Mouse (Mus musculus) intestine, postnatal 0 days (tissue): ENCODE measurements around the gene Ntn5. TPM values are rescaled to one million over a fixed set of nuclear protein-coding genes. Genes with fewer than 3 reads are reported as not detected.

Experiments used
- ATAC-seq: fragments of 200-750 bp; cut with Nextera tagmentation; 2 replicates; pipeline ENCODE4 v1.8.0; 2017; ENCODE audit warnings: mild to moderate bottlenecking, moderate TSS enrichment, moderate library complexity
- H3K27ac ChIP-seq: fragments of 300-500 bp; sonication (generic); 2 replicates; pipeline ENCODE4 v1.5.1; 2014; ENCODE audit warnings: mild to moderate bottlenecking, low read depth, low read length, moderate library complexity
- H3K27me3 ChIP-seq: fragments of 300-500 bp; sonication (generic); replicated peaks from 2 replicates; pipeline ENCODE4 v1.6.1; 2014; ENCODE audit warnings: low read length, mixed read lengths; ENCODE audit not compliant: control insufficient read depth, insufficient read depth
- H3K36me3 ChIP-seq: fragments of 300-500 bp; sonication (generic); 2 replicates; pipeline ENCODE4 v1.6.1; 2014; ENCODE audit warnings: mild to moderate bottlenecking, moderate library complexity; ENCODE audit not compliant: control insufficient read depth, insufficient read depth
- H3K4me1 ChIP-seq: fragments of 300-500 bp; sonication (generic); replicated peaks from 2 replicates; pipeline ENCODE4 v1.6.1; 2014; ENCODE audit warnings: antibody characterized with exemption, low read length, mixed read lengths; ENCODE audit not compliant: control insufficient read depth, insufficient read depth
- H3K4me2 ChIP-seq: fragments of 300-500 bp; sonication (generic); replicated peaks from 2 replicates; pipeline ENCODE4 v1.6.1; 2014; ENCODE audit warnings: low read depth, mild to moderate bottlenecking, moderate library complexity
- H3K4me3 ChIP-seq: fragments of 300-500 bp; sonication (generic); 2 replicates; pipeline ENCODE4 v1.5.1; 2014; ENCODE audit warnings: low read depth, low read length
- H3K9ac ChIP-seq: fragments of 300-500 bp; sonication (generic); 2 replicates; pipeline ENCODE4 v1.6.1; 2014; ENCODE audit warnings: mild to moderate bottlenecking, low read depth, low read length
- H3K9me3 ChIP-seq: fragments of 300-500 bp; sonication (generic); 2 replicates; pipeline ENCODE4 v1.6.1; 2016; ENCODE audit warnings: mixed run types; ENCODE audit not compliant: control insufficient read depth
- CTCF ChIP-seq: sonication (generic); IDR thresholded peaks from 2 replicates; pipeline ENCODE4 v1.5.1; 2016; ENCODE audit warnings: low read depth, mild to moderate bottlenecking, control low read depth, antibody characterized with exemption, moderate library complexity
- WGBS: fragments of 180-500 bp; shearing (Covaris S2); extraction: QIAGEN DNeasy Blood & Tissue Kit; methylation state at CpG from one replicate; pipeline ENCODE4 v1.1.7; 2014; 5-methylcytosine and 5-hydroxymethylcytosine counted together
- polyA plus RNA-seq: library from polyadenylated mRNA; unstranded; fragments of >200 nt; fragmentation: Nextera tagmentation; extraction: Ambion mirVana; gene quantifications from 2 replicates; pipeline ENCODE4 v1.2.1, GENCODE M21; 2015

Ntn5 gene
- polyA plus RNA-seq, 1 experiment from 2014 or later = 0.10 TPM

DNA sequence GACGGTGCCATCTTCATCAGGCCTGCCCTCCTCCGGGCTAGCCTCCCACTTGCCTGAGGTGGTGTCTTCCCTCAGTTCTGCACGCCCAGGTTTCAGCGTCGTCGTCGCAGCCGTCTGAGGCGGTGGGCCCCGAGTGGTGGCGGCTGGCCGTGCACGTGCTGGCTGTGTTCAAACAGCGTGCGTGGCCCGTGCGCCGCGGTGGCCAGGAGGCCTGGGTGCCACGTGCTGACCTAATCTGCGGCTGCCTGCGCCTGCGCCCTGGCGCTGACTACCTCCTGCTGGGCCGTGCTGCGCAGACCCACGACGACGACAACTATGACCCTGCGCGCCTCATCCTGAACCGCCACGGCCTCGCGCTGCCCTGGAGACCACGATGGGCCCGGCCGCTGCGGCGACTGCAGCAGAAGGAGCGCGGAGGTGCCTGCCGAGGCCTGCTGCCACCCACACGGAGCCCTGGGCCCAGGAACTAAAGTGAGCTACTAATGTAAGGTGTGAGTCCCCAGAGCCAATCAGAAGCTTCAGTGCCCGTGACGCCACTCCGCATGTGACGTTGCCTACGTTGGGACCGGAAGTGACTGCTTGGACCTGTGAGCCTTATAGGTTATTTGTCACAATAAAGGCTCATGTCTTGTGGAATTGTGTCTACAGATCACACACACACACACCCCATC lies 10.2 kb downstream of the Ntn5 start, which contains the start of gene Sec1:
TSS of gene Sec1 (minus strand) at position 482 of the 671 bp plus-strand sequence.
- WGBS = 93% methylated on average over 50 of the region's 50 CpGs
- Histone ChIP-seq H3K9me3 (no peaks in the 10 kb centered on the region), H3K27me3 (peaks cover 18% of the 10 kb centered on the region), H3K4me3 (no peak within 1 kb of the TSS), H3K4me1 (no peaks in the 10 kb centered on the region), H3K4me2 (no peak within 1 kb of the TSS), H3K36me3 (no peaks in the 10 kb centered on the region), H3K9ac (no peak within 1 kb of the TSS), H3K27ac (no peak within 1 kb of the TSS)
- no peak for TF ChIP-seq CTCF
- peak; percentile 3; the same call in 1 of the 2 replicates for ATAC-seq

DNA sequence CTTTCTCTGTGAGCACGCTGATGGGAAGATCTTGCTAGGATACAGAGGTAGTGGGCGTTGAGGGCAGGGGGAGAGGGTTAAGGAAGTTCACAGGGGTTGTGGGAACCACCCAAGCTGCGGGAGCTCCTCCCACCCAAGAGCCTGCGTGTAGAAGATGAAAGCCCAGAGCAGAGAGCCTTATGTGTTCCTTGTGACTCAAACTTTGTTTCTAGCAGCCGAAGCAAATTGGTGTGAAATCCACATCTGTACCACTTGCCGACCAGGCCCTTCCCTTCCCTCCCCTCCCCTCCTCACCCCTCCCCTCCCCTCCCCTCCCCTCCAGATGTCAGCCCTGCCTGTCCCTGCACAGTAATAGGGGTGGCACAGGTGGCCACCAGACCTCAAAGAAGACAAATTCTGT lies 11.3 kb downstream of the Ntn5 start:
- Histone ChIP-seq H3K4me3 (no peak overlapping the region), H3K9me3 (no peaks in the 10 kb centered on the region), H3K36me3 (no peaks in the 10 kb centered on the region), H3K9ac (no peak overlapping the region), H3K27ac (no peak overlapping the region), H3K4me2 (no peak overlapping the region), H3K4me1 (0 out of 2 replicates have a peak, but pooled peaks cover under 1% of the 10 kb centered on the region), H3K27me3 (peaks cover 28% of the 10 kb centered on the region)
- no peak for ATAC-seq
- no peak for TF ChIP-seq CTCF
- WGBS = 36% methylated on average over 6 of the region's 6 CpGs

DNA sequence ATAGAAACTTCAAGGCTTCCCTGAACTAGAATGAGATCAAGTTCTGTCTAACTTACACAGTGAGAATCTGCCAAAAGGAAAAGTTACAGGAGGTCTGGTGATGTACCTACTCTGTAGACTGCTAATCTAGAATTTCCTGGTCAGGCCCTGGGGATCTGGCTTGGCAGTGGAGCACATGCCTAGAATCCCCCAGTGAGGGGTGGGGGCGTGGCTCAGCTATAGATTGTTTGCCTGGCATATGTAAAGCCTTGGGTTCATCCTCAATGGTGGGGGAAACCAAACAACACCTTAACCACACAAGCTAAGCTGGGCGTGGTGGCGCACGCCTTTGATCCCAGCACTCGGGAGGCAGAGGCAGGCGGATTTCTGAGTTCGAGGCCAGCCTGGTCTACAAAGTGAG lies 14.1 kb downstream of the Ntn5 start:
- Histone ChIP-seq H3K4me1 (0 out of 2 replicates have a peak, but pooled peaks cover 2% of the 10 kb centered on the region), H3K9me3 (no peaks in the 10 kb centered on the region), H3K4me2 (no peak overlapping the region), H3K27ac (no peak overlapping the region), H3K4me3 (no peak overlapping the region), H3K9ac (no peak overlapping the region), H3K36me3 (no peaks in the 10 kb centered on the region), H3K27me3 (peaks cover 27% of the 10 kb centered on the region)
- 82% methylated on average over 5 of the region's 7 CpGs for WGBS
- no peak for ATAC-seq
- no peak for TF ChIP-seq CTCF

DNA sequence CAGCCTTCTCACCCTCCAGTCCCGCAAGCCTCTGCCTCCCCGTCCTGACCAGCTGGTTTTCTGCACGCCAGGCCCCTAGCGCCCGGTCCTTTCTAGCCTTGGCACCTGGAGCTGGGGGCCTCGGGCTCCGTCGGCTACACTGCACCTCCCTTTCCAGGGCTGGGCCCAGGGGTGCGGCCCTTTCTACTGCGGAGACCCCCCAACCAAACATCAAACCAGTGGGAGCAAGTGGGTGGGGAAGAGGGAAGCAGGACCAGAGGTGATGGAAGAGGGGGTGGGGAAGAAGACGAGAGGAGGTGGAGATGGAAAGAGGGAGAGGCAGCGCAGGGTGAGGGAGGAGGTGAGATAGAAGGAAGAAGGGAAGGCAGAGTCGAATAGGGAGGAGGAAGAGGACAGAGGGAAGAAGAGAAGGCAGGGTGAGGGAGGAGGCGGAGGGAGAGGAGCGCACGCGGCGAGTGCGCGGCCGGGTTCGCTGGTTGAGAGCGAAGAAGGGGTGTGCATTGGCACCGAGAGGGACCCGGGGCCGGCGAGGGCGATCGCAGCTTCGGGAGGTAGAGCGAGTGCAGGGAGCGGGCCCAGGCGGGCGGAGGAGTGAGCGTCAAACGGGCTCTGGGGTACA lies 15.8 kb downstream of the Ntn5 start, which contains the start of gene Car11:
TSS of gene Car11 (plus strand) at position 321 of the 619 bp plus-strand sequence.
- Histone ChIP-seq H3K4me2 (peak within 1 kb of the TSS; percentile 55), H3K4me3 (peak within 1 kb of the TSS; percentile 34), H3K27ac (no peak within 1 kb of the TSS), H3K36me3 (no peaks in the 10 kb centered on the region), H3K4me1 (0 out of 2 replicates have a peak, but pooled peaks cover 5% of the 10 kb centered on the region), H3K9me3 (no peaks in the 10 kb centered on the region), H3K9ac (no peak within 1 kb of the TSS), H3K27me3 (peaks cover 27% of the 10 kb centered on the region)
- WGBS = 4% methylated on average over 34 of the region's 36 CpGs
- no peak for ATAC-seq
- TF ChIP-seq CTCF = no peak

DNA sequence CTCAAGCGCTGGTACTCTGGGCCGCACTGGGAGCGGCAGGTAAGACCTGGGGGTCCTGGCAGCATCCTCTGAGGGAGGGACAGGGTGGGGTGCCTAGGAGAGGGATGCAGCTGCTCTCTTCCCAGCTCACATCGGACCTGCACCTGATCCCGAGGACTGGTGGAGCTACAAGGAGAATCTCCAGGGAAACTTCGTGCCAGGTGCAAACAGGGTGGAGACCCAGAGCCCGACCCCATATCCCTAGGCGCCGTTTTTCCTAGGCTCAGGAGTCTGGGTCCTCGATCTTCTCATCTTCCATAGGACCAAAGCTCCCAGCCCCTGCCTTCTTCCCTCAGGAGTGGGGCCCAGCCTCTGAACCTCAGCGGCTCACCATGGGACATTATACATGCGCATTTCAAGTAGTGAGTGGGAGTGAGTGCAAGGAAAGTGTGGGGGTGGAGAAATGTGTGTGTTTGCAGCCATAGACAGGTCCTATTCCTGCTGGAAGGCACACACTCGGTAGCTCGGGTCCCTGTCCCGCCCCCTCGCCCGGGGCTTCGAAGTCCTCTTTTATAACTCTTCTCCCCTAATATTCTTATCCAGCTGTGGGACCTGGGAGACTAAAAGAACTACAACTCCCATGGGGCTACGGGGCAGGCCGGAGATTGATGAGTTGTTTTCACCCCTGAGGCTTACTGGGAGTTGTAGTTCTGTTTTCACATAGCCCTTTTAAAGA lies 16.6 kb downstream of the Ntn5 start:
- Histone ChIP-seq H3K9ac (no peak overlapping the region), H3K36me3 (no peaks in the 10 kb centered on the region), H3K4me3 (peak overlapping the region; percentile 34), H3K27me3 (peaks cover 27% of the 10 kb centered on the region), H3K4me2 (peak overlapping the region; percentile 55), H3K9me3 (no peaks in the 10 kb centered on the region), H3K4me1 (0 out of 2 replicates have a peak, but pooled peaks cover 6% of the 10 kb centered on the region), H3K27ac (no peak overlapping the region)
- WGBS = 2% methylated on average over 20 of the region's 20 CpGs
- no peak for TF ChIP-seq CTCF
- no peak for ATAC-seq

DNA sequence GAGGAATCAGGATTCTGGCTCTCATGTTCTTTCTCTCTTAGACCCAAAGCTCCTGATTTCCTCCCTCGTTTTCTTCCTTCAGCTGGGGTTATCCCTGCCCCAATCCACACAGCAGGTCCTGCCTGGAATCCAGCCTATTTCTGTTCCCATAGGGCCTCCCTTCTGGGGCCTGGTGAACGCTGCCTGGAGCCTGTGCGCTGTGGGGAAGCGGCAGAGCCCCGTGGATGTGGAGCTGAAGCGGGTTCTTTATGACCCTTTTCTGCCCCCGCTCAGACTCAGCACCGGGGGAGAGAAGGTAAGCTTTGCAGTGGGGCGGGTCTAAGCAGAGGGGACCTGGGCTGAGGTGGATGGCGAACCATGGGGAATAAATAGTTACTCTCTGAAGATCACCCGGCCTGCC lies 17.2 kb downstream of the Ntn5 start:
- Histone ChIP-seq H3K27me3 (peaks cover 27% of the 10 kb centered on the region), H3K9me3 (no peaks in the 10 kb centered on the region), H3K4me3 (no peak overlapping the region), H3K4me1 (0 out of 2 replicates have a peak, but pooled peaks cover 8% of the 10 kb centered on the region), H3K9ac (no peak overlapping the region), H3K27ac (no peak overlapping the region), H3K36me3 (no peaks in the 10 kb centered on the region), H3K4me2 (peak overlapping the region; percentile 28; the same call in 1 of the 2 replicates)
- TF ChIP-seq CTCF = no peak
- WGBS = 38% methylated on average over 11 of the region's 11 CpGs
- ATAC-seq = no peak
